Mouse (Mus musculus): ENCODE data around the gene Gas7. TPM values are rescaled to one million over a fixed set of nuclear protein-coding genes. Genes with fewer than 3 reads are reported as not detected.

The Gas7 gene
- polyA plus RNA-seq, 1 experiment from 2014 or later, result 8.4 TPM

DNA sequence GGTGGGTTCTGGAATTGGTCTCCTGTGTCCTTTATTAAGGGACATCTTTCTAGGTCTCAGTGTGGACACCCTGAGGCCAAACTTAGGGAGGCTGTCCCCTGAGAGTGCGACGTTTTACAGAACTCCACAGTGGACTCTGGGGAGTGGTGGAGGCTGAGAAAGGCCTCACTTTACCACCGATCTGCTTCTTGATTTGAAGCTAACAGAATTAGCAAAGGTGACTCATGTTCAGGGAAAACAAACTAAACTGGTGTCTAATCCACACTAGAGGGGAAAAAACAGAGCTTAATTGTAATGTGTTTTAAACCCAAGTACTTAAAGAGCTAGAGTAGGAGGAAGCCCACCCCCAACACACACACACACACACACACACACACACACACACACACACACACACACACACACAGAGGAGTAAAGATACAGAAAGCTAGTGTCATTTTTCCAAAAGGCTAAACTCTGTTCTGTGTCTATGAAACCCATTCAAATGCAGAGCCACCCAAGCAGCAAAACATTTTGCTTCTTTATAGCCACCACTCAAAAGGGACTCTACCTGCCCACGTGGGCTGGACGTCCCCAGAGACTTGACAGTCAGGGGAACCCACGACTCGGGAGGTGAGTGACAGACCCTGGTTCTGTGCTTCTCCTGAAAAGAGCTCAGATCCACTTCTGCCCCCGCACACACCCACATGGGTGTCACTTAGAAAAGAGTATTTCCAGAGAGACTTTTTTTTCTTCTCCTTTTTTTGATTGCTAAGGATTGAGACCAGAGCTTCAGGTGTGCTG, 268.2 kb downstream of the Gas7 start:
- Histone ChIP-seq H3K4me1 (peaks cover 17% of the 10 kb centered on the region), H3K36me3 (no peaks in the 10 kb centered on the region), H3K9ac (no peak overlapping the region), H3K27me3 (replicated peaks) (no peaks in the 10 kb centered on the region), H3K4me3 (no peak overlapping the region), H3K4me2 (no peak overlapping the region), H3K9me3 (no peaks in the 10 kb centered on the region), H3K27ac (replicated peaks) (no peak overlapping the region)
- ATAC-seq (ENCODE audit: extremely low read depth, insufficient number of reproducible peaks, low FRiP score, low TSS enrichment), result no peak
- 69% methylated on average over 8 of the region's 8 CpGs for WGBS

DNA sequence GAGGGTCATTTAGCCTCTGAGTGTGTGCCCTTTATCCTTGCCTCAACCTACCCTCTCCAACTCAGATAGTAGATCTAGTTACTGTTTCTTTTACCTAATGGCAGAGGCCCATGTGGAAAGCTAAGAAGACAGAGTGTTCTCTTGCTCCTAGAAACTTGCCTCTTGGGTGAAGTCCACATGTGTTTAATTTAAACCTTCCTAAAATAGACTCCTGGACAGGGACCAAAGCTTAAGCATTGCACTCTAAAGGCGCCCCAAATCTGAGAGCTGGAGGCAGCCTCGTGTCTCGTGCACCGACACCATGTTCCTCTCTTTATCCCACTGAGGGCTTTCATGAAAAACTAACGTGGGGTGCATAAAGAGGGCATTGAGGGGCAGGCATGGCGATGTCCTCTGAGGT, 271.9 kb downstream of the Gas7 start:
- no peak for ATAC-seq (ENCODE audit: extremely low read depth, insufficient number of reproducible peaks, low FRiP score, low TSS enrichment)
- Histone ChIP-seq H3K4me1 (peaks cover 8% of the 10 kb centered on the region), H3K9me3 (no peaks in the 10 kb centered on the region), H3K4me3 (no peak overlapping the region), H3K36me3 (no peaks in the 10 kb centered on the region), H3K4me2 (no peak overlapping the region), H3K9ac (no peak overlapping the region), H3K27me3 (replicated peaks) (no peaks in the 10 kb centered on the region), H3K27ac (replicated peaks) (no peak overlapping the region)
- WGBS, result 54% methylated on average over 6 of the region's 6 CpGs

DNA sequence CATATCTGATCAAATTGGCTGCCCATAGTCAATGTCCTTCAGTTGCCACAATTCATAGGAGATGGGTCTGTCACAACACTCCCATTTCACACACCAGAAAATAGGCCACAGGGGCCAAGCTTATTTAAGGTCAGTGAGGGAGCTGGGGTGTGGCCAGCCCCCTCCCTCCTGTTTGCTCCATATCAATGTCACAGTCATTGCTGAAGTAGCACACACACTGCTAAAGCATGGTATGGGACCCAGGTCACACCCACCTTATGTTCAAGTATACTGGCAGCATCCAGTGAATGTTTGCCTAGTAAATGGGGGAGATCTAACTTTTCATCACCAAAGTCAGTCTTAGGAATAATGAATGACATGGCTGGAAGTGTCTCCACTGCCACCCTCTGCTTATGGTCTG, 273.5 kb downstream of the Gas7 start:
- peaks cover 8% of the 10 kb centered on the region for H3K4me1 ChIP-seq
- ATAC-seq (ENCODE audit: extremely low read depth, insufficient number of reproducible peaks, low FRiP score, low TSS enrichment), result no peak

DNA sequence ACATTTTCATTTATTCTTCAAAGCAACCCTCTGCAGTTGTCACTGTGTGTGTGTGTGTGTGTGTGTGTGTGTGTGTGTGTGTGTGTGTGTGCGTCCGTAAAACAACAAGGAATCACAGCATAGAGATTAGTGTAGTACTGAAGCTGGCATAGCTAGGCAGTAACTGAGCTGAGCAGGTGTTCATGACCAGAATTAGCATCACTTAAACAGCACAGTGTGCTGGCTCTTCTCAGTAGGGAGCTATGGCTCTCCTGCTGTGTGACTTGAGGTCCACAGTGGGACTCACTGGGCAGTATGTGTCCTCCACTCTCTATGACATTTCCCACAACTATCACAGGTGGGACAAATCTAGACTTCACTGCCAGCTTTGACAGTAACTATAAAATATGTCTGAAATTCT, 275.8 kb downstream of the Gas7 start:
- 93% methylated on average over 2 of the region's 2 CpGs for WGBS
- Histone ChIP-seq H3K4me2 (no peak overlapping the region), H3K27me3 (replicated peaks) (no peaks in the 10 kb centered on the region), H3K4me3 (no peak overlapping the region), H3K36me3 (no peaks in the 10 kb centered on the region), H3K4me1 (peaks cover 8% of the 10 kb centered on the region), H3K9ac (no peak overlapping the region), H3K27ac (replicated peaks) (no peak overlapping the region), H3K9me3 (no peaks in the 10 kb centered on the region)
- no peak for ATAC-seq (ENCODE audit: extremely low read depth, insufficient number of reproducible peaks, low FRiP score, low TSS enrichment)

More for the DNA sequence above, 273.5 kb downstream of the Gas7 start:
- Histone ChIP-seq H3K9me3 (no peaks in the 10 kb centered on the region), H3K9ac (no peak overlapping the region), H3K4me3 (no peak overlapping the region), H3K27me3 (replicated peaks) (no peaks in the 10 kb centered on the region), H3K27ac (replicated peaks) (no peak overlapping the region), H3K36me3 (no peaks in the 10 kb centered on the region), H3K4me2 (no peak overlapping the region)

DNA sequence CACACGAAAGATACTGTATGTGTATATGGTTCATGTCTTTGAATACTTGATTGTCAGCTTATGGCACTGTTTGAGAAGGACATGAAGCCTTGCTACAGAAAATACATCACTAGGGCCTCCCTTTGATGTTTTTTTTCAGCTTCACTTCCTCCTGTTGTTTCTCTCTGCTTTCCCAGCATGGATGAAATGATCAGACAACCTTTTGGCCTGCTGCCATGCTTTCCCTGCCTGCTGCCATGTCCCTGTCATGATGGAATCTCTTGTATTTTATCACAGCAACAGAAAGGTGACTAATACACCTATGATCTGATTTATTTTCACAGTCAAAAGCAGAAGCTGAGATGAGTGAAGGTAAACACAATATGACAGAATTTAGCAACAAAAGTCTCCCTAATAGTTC, 278.5 kb downstream of the Gas7 start:
- Histone ChIP-seq H3K4me1 (no peaks in the 10 kb centered on the region), H3K9me3 (no peaks in the 10 kb centered on the region), H3K27ac (replicated peaks) (no peak overlapping the region), H3K9ac (no peak overlapping the region), H3K4me2 (no peak overlapping the region), H3K4me3 (no peak overlapping the region), H3K27me3 (replicated peaks) (no peaks in the 10 kb centered on the region), H3K36me3 (no peaks in the 10 kb centered on the region)
- 75% methylated on average over 1 of the region's 1 CpGs for WGBS
- no peak for ATAC-seq (ENCODE audit: extremely low read depth, insufficient number of reproducible peaks, low FRiP score, low TSS enrichment)

DNA sequence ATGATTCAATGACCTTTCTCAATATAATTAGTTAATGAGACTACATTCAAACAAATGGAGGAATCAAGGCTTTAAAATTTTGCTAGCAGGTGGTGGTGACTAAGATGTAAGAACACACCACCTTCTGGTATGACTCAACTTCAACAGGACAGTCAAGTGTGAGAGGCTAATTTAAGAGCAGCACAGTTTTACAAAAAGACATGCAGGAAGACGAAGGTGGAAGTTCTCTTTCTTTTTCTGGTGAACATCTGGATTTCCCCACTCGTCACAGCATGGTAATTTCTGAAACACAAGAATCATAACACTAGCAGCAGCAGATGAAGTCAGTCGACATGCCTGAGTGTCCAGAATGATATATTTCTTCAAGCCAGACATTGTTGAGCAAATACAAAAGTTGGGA, 279.4 kb downstream of the Gas7 start:
- no peaks in the 10 kb centered on the region for H3K27me3 ChIP-seq (replicated peaks)
- ATAC-seq (ENCODE audit: extremely low read depth, insufficient number of reproducible peaks, low FRiP score, low TSS enrichment), result no peak
- no peak overlapping the region for H3K4me2 ChIP-seq
- H3K4me1 ChIP-seq, result no peaks in the 10 kb centered on the region
- no peak overlapping the region for H3K27ac ChIP-seq (replicated peaks)
- no peaks in the 10 kb centered on the region for H3K36me3 ChIP-seq
- no peak overlapping the region for H3K4me3 ChIP-seq
- no peaks in the 10 kb centered on the region for H3K9me3 ChIP-seq
- no peak overlapping the region for H3K9ac ChIP-seq
- 68% methylated on average over 3 of the region's 3 CpGs for WGBS

DNA sequence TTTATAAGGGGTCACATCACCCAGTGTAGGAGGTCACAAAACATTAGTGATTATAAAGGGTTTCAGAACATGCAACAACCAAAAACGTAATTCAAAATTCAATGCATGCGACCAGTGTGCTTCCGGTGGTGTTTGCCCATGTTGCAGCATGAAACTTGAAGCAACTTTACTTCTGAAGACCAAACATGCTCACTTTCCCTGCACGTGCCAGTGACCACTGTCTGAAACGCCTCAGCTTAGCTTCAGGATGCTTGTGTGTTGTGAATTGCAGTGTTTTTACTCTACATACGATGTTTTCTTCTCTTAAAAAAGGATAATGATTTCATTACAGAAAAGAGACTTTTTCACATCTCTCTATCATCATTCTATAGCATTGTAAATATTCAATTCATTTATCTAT, 283.1 kb downstream of the Gas7 start:
- H3K36me3 ChIP-seq, result no peaks in the 10 kb centered on the region
- ATAC-seq (ENCODE audit: extremely low read depth, insufficient number of reproducible peaks, low FRiP score, low TSS enrichment), result no peak
- H3K27me3 ChIP-seq (replicated peaks), result no peaks in the 10 kb centered on the region
- no peak overlapping the region for H3K4me2 ChIP-seq
- H3K4me1 ChIP-seq, result no peaks in the 10 kb centered on the region
- no peak overlapping the region for H3K4me3 ChIP-seq
- H3K9me3 ChIP-seq, result no peaks in the 10 kb centered on the region
- no peak overlapping the region for H3K9ac ChIP-seq
- no peak overlapping the region for H3K27ac ChIP-seq (replicated peaks)
- WGBS, result 74% methylated on average over 6 of the region's 6 CpGs

Other genes starting within 250 kb of the Gas7 start
- gene Myh4, start 217.4 kb upstream of the Gas7 start, polyA plus RNA-seq (2015; fragmentation: Nextera tagmentation; extraction: Ambion mirVana), result not detected in 2 replicates
- gene Myh8, start 178.3 kb upstream of the Gas7 start, polyA plus RNA-seq (2015; fragmentation: Nextera tagmentation; extraction: Ambion mirVana), result 0.47 and 0.55 TPM in 2 replicates
- 0.03 TPM in 1 of 2 replicates, not detected in the other for gene Myh13, start 133.8 kb upstream of the Gas7 start, polyA plus RNA-seq (2015; fragmentation: Nextera tagmentation; extraction: Ambion mirVana)
- gene Rcvrn, start 239.9 kb downstream of the Gas7 start, polyA plus RNA-seq (2015; fragmentation: Nextera tagmentation; extraction: Ambion mirVana), result not detected in 2 replicates